Mouse (Mus musculus): ENCODE measurements around the gene Wnt3.

DNA sequence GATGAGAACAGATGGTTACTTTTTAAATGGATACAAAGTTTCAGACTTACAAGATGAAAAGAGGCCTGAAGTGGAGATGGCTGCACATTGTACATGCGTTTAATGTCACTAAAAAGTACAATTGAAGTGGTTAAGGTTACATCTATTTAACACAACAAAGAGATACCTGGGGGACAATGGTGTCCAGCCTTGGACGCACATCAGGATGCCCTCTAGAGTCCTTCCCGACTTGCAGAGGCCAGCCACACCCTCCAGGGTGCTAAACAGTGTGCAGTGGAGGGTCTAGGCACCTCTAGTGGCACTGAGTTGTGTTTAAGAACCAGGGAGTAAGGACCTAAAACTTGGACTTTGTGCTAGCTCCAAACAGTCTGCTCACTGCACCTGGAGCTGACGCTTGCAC is 90.5 kb downstream of the Wnt3 start:
- TF ChIP-seq EP300 (IDR thresholded peaks at IDR 0.05; ENCODE audit: low read length) (no peak), POLR2A (IDR thresholded peaks at IDR 0.05; ENCODE audit: low read depth, low read length) (no peak), CHD2 (IDR thresholded peaks at IDR 0.05; ENCODE audit: low read length) (no peak)
